Mouse (Mus musculus): Measurements from ENCODE around the gene Lmntd1. TPM values are rescaled to one million over a fixed set of nuclear protein-coding genes. Genes with fewer than 3 reads are reported as not detected.

Gene Lmntd1
- polyA plus RNA-seq, 1 experiment from 2014 or later = 0.75 TPM

GRCm38 (mm10) chr6:145324470-145324869 lies 289.6 kb downstream of the Lmntd1 start:
- ATAC-seq = peak; percentile 73
- Histone ChIP-seq H3K4me3 (ENCODE audit: low read length) (no peak overlapping the region), H3K4me2 (ENCODE audit: low read depth, low read length) (no peak overlapping the region), H3K27me3 (replicated peaks; ENCODE audit: control insufficient read depth, insufficient read depth, low read length) (no peaks in the 10 kb centered on the region), H3K9ac (ENCODE audit: low read depth, low read length) (no peak overlapping the region), H3K4me1 (ENCODE audit: control insufficient read depth, insufficient read depth, low read length) (peaks cover 27% of the 10 kb centered on the region), H3K36me3 (ENCODE audit: control insufficient read depth, insufficient read depth, low read length) (no peaks in the 10 kb centered on the region), H3K9me3 (ENCODE audit: control insufficient read depth, low read length) (peaks cover 4% of the 10 kb centered on the region; the same call in 1 of the 2 replicates), H3K27ac (ENCODE audit: low read length) (no peak overlapping the region)
- 26% methylated on average over 7 of the region's 7 CpGs for WGBS

GRCm38 (mm10) chr6:145322246-145322645 lies 291.9 kb downstream of the Lmntd1 start:
- no peak overlapping the region for H3K9ac ChIP-seq (ENCODE audit: low read depth, low read length)
- no peak overlapping the region for H3K4me3 ChIP-seq (ENCODE audit: low read length)
- no peak for ATAC-seq
- 93% methylated on average over 7 of the region's 7 CpGs for WGBS
- H3K4me1 ChIP-seq (ENCODE audit: control insufficient read depth, insufficient read depth, low read length) = peaks cover 24% of the 10 kb centered on the region
- H3K9me3 ChIP-seq (ENCODE audit: control insufficient read depth, low read length) = peaks cover 4% of the 10 kb centered on the region; the same call in 1 of the 2 replicates
- H3K36me3 ChIP-seq (ENCODE audit: control insufficient read depth, insufficient read depth, low read length) = no peaks in the 10 kb centered on the region
- H3K27ac ChIP-seq (ENCODE audit: low read length) = no peak overlapping the region
- H3K27me3 ChIP-seq (replicated peaks; ENCODE audit: control insufficient read depth, insufficient read depth, low read length) = no peaks in the 10 kb centered on the region
- no peak overlapping the region for H3K4me2 ChIP-seq (ENCODE audit: low read depth, low read length)

GRCm38 (mm10) chr6:145320156-145320555 lies 294.0 kb downstream of the Lmntd1 start:
- Histone ChIP-seq H3K4me3 (ENCODE audit: low read length) (no peak overlapping the region), H3K4me2 (ENCODE audit: low read depth, low read length) (no peak overlapping the region), H3K9me3 (ENCODE audit: control insufficient read depth, low read length) (peaks cover 4% of the 10 kb centered on the region; the same call in 1 of the 2 replicates), H3K9ac (ENCODE audit: low read depth, low read length) (no peak overlapping the region), H3K27ac (ENCODE audit: low read length) (no peak overlapping the region), H3K27me3 (replicated peaks; ENCODE audit: control insufficient read depth, insufficient read depth, low read length) (no peaks in the 10 kb centered on the region), H3K36me3 (ENCODE audit: control insufficient read depth, insufficient read depth, low read length) (no peaks in the 10 kb centered on the region), H3K4me1 (ENCODE audit: control insufficient read depth, insufficient read depth, low read length) (peaks cover 14% of the 10 kb centered on the region)
- ATAC-seq = no peak
- 86% methylated on average over 10 of the region's 10 CpGs for WGBS

Other genes with a start within 250 kb of the Lmntd1 start
- not detected in 2 replicates for gene Tuba3b, start 1.4 kb upstream of the Lmntd1 start, polyA plus RNA-seq (2015; fragmentation: Nextera tagmentation; extraction: Ambion mirVana)
- 3.1 and 3.2 TPM in 2 replicates for gene Rassf8, start 132.4 kb upstream of the Lmntd1 start, polyA plus RNA-seq (2015; fragmentation: Nextera tagmentation; extraction: Ambion mirVana)

Data from intestine, embryonic 16.5 days (tissue).